Mouse (Mus musculus): ENCODE data around the gene Ifna11. TPM values are rescaled to one million over a fixed set of nuclear protein-coding genes. Genes with fewer than 3 reads are reported as not detected.
"Not testable (repeated sequence)": the region's sequence is repeated elsewhere in the genome, so short reads cannot be mapped to it uniquely, and the experiment has no call there.

The Ifna11 gene
- not detected in 2 replicates for polyA plus RNA-seq (2014; fragmentation: Nextera tagmentation; extraction: Ambion mirVana)

DNA sequence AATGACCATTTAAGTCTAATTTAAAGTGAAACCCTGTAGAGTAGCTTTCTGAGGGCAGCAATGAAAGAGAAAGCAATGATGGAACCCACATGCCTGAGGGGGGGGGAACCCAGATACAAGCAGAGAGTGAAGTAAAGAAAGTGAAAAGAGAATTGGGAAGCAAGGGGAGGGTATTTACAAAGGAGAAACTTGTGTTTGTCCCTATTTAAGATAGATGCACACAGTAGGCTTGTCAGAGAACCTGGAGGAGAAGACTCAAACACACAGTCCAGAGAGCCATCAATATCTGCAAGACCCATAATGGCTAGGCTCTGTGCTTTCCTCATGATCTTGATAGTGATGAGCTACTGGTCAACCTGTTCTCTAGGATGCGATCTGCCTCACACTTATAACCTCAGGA is at the start of gene Ifna11:
Gene Ifna11, plus strand, starts transcription at position 301 of the 400 bp plus-strand sequence.
- WGBS: 71% methylated on average over 1 of the region's 1 CpGs
- H3K36me3 ChIP-seq (ENCODE audit: control insufficient read depth, insufficient read depth, low read length): no peaks in the 10 kb centered on the region
- no peaks in the 10 kb centered on the region for H3K9me3 ChIP-seq (ENCODE audit: control insufficient read depth, low read length)
- H3K4me2 ChIP-seq (ENCODE audit: low read depth, low read length): no peak within 1 kb of the TSS
- no peak within 1 kb of the TSS for H3K4me3 ChIP-seq (ENCODE audit: low read depth, low read length)
- H3K27ac ChIP-seq (replicated peaks; ENCODE audit: low read depth, low read length): no peak within 1 kb of the TSS
- no peak for DNase-seq (ENCODE audit: low spot score)
- no peak for ATAC-seq (ENCODE audit: low read depth)
- no peaks in the 10 kb centered on the region for H3K27me3 ChIP-seq (replicated peaks; ENCODE audit: control insufficient read depth, insufficient read depth, low read length)
- H3K4me1 ChIP-seq (ENCODE audit: control insufficient read depth, insufficient read depth, low read length): no peaks in the 10 kb centered on the region
- H3K9ac ChIP-seq (ENCODE audit: low read depth, low read length): no peak within 1 kb of the TSS

DNA sequence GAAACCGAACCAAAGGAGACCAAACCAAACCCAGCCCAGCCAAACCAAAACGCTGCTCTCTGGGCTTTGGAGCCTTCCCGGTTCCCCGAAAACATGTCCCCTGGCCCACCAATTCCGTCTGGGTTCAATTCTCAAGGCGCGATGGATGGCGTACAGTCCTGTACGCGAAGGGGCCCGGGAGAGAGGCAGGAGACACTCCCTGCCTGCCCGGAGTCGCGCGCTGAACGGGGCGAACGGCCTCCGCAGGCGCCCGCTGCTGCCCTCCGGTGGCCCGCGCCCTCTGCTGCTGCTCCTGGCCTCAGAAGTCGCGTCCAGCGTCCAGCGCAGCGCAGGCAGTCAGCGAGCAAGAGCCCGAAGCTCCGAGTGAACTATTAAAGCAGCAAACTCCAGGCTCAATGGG is 46.2 kb upstream of the Ifna11 start, which contains the start of gene Gm13290:
Gene Gm13290, plus strand, starts transcription at position 301 of the 400 bp plus-strand sequence.
- WGBS: no CpG with 5 or more reads among the region's 32 CpGs
- DNase-seq (ENCODE audit: low spot score); H3K4me2 ChIP-seq (ENCODE audit: low read depth, low read length); H3K36me3 ChIP-seq (ENCODE audit: control insufficient read depth, insufficient read depth, low read length); H3K4me1 ChIP-seq (ENCODE audit: control insufficient read depth, insufficient read depth, low read length); H3K4me3 ChIP-seq (ENCODE audit: low read depth, low read length); H3K27ac ChIP-seq (replicated peaks; ENCODE audit: low read depth, low read length); ATAC-seq (ENCODE audit: low read depth); H3K27me3 ChIP-seq (replicated peaks; ENCODE audit: control insufficient read depth, insufficient read depth, low read length); H3K9ac ChIP-seq (ENCODE audit: low read depth, low read length); H3K9me3 ChIP-seq (ENCODE audit: control insufficient read depth, low read length): not testable (repeated sequence)

DNA sequence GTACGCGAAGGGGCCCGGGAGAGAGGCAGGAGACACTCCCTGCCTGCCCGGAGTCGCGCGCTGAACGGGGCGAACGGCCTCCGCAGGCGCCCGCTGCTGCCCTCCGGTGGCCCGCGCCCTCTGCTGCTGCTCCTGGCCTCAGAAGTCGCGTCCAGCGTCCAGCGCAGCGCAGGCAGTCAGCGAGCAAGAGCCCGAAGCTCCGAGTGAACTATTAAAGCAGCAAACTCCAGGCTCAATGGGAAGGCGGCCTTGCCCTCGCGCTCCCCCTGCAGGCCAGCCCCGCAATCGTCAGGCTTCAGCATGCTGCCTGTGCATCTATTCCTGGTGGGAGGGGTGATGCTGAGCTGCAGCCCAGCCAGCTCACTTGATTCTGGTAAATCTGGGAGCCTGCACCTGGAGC is 43.1 kb upstream of the Ifna11 start, which contains the start of gene Gm13289:
Gene Gm13289, plus strand, starts transcription at position 301 of the 400 bp plus-strand sequence.
- H3K9ac ChIP-seq (ENCODE audit: low read depth, low read length); H3K4me2 ChIP-seq (ENCODE audit: low read depth, low read length); H3K4me1 ChIP-seq (ENCODE audit: control insufficient read depth, insufficient read depth, low read length); H3K27ac ChIP-seq (replicated peaks; ENCODE audit: low read depth, low read length); H3K4me3 ChIP-seq (ENCODE audit: low read depth, low read length); H3K9me3 ChIP-seq (ENCODE audit: control insufficient read depth, low read length); H3K27me3 ChIP-seq (replicated peaks; ENCODE audit: control insufficient read depth, insufficient read depth, low read length); DNase-seq (ENCODE audit: low spot score); H3K36me3 ChIP-seq (ENCODE audit: control insufficient read depth, insufficient read depth, low read length); ATAC-seq (ENCODE audit: low read depth): not testable (repeated sequence)
- no CpG with 5 or more reads among the region's 29 CpGs for WGBS

DNA sequence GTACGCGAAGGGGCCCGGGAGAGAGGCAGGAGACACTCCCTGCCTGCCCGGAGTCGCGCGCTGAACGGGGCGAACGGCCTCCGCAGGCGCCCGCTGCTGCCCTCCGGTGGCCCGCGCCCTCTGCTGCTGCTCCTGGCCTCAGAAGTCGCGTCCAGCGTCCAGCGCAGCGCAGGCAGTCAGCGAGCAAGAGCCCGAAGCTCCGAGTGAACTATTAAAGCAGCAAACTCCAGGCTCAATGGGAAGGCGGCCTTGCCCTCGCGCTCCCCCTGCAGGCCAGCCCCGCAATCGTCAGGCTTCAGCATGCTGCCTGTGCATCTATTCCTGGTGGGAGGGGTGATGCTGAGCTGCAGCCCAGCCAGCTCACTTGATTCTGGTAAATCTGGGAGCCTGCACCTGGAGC is 40.2 kb upstream of the Ifna11 start, which contains the start of gene Gm13272:
Gene Gm13272, plus strand, starts transcription at position 301 of the 400 bp plus-strand sequence.
- not testable (repeated sequence) for H3K4me3 ChIP-seq (ENCODE audit: low read depth, low read length); H3K27me3 ChIP-seq (replicated peaks; ENCODE audit: control insufficient read depth, insufficient read depth, low read length); H3K4me2 ChIP-seq (ENCODE audit: low read depth, low read length); ATAC-seq (ENCODE audit: low read depth); H3K4me1 ChIP-seq (ENCODE audit: control insufficient read depth, insufficient read depth, low read length); H3K9me3 ChIP-seq (ENCODE audit: control insufficient read depth, low read length); H3K27ac ChIP-seq (replicated peaks; ENCODE audit: low read depth, low read length); H3K9ac ChIP-seq (ENCODE audit: low read depth, low read length); H3K36me3 ChIP-seq (ENCODE audit: control insufficient read depth, insufficient read depth, low read length); DNase-seq (ENCODE audit: low spot score)
- no CpG with 5 or more reads among the region's 29 CpGs for WGBS

DNA sequence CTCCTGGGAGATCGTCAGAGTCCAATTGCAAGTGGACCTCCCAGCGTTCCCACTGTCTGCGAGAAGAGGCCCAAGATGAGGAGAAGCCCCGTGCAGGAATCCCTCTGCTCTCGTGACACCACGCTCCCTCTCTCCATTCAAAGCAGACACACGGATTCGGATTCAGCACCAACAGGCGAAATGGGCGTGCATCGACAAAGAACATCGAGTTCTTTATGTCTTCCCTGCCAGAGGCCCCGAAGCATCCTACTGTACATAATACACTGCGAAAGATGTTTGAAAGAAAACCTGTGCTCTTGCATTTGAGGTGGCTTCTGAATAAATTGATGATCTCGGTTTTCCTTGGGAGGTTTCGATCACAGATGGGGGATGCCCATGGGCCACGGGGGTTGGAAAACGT is 39.4 kb upstream of the Ifna11 start:
- not testable (repeated sequence) for DNase-seq (ENCODE audit: low spot score); H3K36me3 ChIP-seq (ENCODE audit: control insufficient read depth, insufficient read depth, low read length); H3K9me3 ChIP-seq (ENCODE audit: control insufficient read depth, low read length); H3K9ac ChIP-seq (ENCODE audit: low read depth, low read length); H3K27me3 ChIP-seq (replicated peaks; ENCODE audit: control insufficient read depth, insufficient read depth, low read length); H3K4me2 ChIP-seq (ENCODE audit: low read depth, low read length); H3K4me1 ChIP-seq (ENCODE audit: control insufficient read depth, insufficient read depth, low read length); ATAC-seq (ENCODE audit: low read depth); H3K27ac ChIP-seq (replicated peaks; ENCODE audit: low read depth, low read length); H3K4me3 ChIP-seq (ENCODE audit: low read depth, low read length)
- 47% methylated on average over 10 of the region's 18 CpGs for WGBS

DNA sequence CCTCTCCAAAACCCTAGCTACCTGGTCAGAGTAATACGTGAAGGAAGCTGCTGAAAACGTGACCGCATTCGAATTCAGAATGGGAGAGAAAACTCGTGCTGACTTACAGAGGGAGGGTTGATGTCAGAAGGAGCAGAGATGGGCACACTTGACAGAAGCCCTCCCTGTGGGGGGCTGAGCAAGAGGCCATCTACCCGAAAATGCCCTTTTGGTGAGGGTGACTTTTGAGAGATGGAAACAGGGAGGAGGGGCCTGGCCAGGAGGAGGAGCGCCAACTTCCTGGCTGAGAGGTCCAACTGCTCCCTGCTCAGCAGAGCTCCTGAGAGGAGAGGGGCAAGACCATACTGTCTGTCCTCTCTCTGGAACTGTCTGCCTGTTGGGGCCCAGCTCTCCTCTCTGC is 37.9 kb upstream of the Ifna11 start, which contains the start of gene Ifnz:
Gene Ifnz, plus strand, starts transcription at position 301 of the 400 bp plus-strand sequence.
- 30% methylated on average over 4 of the region's 7 CpGs for WGBS
- peak within 1 kb of the TSS; percentile 36; the same call in 1 of the 2 replicates for H3K4me2 ChIP-seq (ENCODE audit: low read depth, low read length)
- H3K4me3 ChIP-seq (ENCODE audit: low read depth, low read length): peak within 1 kb of the TSS; percentile 20; the same call in 1 of the 2 replicates
- H3K9ac ChIP-seq (ENCODE audit: low read depth, low read length); DNase-seq (ENCODE audit: low spot score); H3K4me1 ChIP-seq (ENCODE audit: control insufficient read depth, insufficient read depth, low read length); ATAC-seq (ENCODE audit: low read depth); H3K36me3 ChIP-seq (ENCODE audit: control insufficient read depth, insufficient read depth, low read length); H3K9me3 ChIP-seq (ENCODE audit: control insufficient read depth, low read length); H3K27ac ChIP-seq (replicated peaks; ENCODE audit: low read depth, low read length); H3K27me3 ChIP-seq (replicated peaks; ENCODE audit: control insufficient read depth, insufficient read depth, low read length): not testable (repeated sequence)

DNA sequence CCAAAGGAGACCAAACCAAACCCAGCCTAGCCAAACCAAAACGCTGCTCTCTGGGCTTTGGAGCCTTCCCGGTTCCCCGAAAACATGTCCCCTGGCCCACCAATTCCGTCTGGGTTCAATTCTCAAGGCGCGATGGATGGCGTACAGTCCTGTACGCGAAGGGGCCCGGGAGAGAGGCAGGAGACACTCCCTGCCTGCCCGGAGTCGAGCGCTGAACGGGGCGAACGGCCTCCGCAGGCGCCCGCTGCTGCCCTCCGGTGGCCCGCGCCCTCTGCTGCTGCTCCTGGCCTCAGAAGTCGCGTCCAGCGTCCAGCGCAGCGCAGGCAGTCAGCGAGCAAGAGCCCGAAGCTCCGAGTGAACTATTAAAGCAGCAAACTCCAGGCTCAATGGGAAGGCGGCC is 37.4 kb upstream of the Ifna11 start:
- H3K4me3 ChIP-seq (ENCODE audit: low read depth, low read length): peak overlapping the region; percentile 20; the same call in 1 of the 2 replicates

DNA sequence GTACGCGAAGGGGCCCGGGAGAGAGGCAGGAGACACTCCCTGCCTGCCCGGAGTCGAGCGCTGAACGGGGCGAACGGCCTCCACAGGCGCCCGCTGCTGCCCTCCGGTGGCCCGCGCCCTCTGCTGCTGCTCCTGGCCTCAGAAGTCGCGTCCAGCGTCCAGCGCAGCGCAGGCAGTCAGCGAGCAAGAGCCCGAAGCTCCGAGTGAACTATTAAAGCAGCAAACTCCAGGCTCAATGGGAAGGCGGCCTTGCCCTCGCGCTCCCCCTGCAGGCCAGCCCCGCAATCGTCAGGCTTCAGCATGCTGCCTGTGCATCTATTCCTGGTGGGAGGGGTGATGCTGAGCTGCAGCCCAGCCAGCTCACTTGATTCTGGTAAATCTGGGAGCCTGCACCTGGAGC is 34.4 kb upstream of the Ifna11 start, which contains the start of gene Gm13276:
Gene Gm13276, plus strand, starts transcription at position 301 of the 400 bp plus-strand sequence.
- H3K9me3 ChIP-seq (ENCODE audit: control insufficient read depth, low read length); H3K4me3 ChIP-seq (ENCODE audit: low read depth, low read length); H3K36me3 ChIP-seq (ENCODE audit: control insufficient read depth, insufficient read depth, low read length); DNase-seq (ENCODE audit: low spot score); H3K4me1 ChIP-seq (ENCODE audit: control insufficient read depth, insufficient read depth, low read length); H3K9ac ChIP-seq (ENCODE audit: low read depth, low read length); ATAC-seq (ENCODE audit: low read depth); H3K27me3 ChIP-seq (replicated peaks; ENCODE audit: control insufficient read depth, insufficient read depth, low read length); H3K4me2 ChIP-seq (ENCODE audit: low read depth, low read length); H3K27ac ChIP-seq (replicated peaks; ENCODE audit: low read depth, low read length): not testable (repeated sequence)
- no CpG with 5 or more reads among the region's 27 CpGs for WGBS

More for the DNA sequence above, 37.4 kb upstream of the Ifna11 start:
- not testable (repeated sequence) for DNase-seq (ENCODE audit: low spot score); H3K9me3 ChIP-seq (ENCODE audit: control insufficient read depth, low read length); H3K4me1 ChIP-seq (ENCODE audit: control insufficient read depth, insufficient read depth, low read length); H3K36me3 ChIP-seq (ENCODE audit: control insufficient read depth, insufficient read depth, low read length); H3K9ac ChIP-seq (ENCODE audit: low read depth, low read length); H3K27ac ChIP-seq (replicated peaks; ENCODE audit: low read depth, low read length); ATAC-seq (ENCODE audit: low read depth); H3K27me3 ChIP-seq (replicated peaks; ENCODE audit: control insufficient read depth, insufficient read depth, low read length)
- peak overlapping the region; percentile 36; the same call in 1 of the 2 replicates for H3K4me2 ChIP-seq (ENCODE audit: low read depth, low read length)
- WGBS: no CpG with 5 or more reads among the region's 31 CpGs

DNA sequence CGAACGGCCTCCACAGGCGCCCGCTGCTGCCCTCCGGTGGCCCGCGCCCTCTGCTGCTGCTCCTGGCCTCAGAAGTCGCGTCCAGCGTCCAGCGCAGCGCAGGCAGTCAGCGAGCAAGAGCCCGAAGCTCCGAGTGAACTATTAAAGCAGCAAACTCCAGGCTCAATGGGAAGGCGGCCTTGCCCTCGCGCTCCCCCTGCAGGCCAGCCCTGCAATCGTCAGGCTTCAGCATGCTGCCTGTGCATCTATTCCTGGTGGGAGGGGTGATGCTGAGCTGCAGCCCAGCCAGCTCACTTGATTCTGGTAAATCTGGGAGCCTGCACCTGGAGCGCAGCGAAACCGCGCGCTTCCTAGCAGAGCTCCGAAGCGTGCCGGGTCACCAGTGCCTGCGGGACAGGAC is 31.4 kb upstream of the Ifna11 start, which contains the start of gene Gm13277:
Gene Gm13277, plus strand, starts transcription at position 231 of the 400 bp plus-strand sequence.
- not testable (repeated sequence) for H3K27me3 ChIP-seq (replicated peaks; ENCODE audit: control insufficient read depth, insufficient read depth, low read length); H3K4me3 ChIP-seq (ENCODE audit: low read depth, low read length); DNase-seq (ENCODE audit: low spot score); H3K4me1 ChIP-seq (ENCODE audit: control insufficient read depth, insufficient read depth, low read length); H3K9me3 ChIP-seq (ENCODE audit: control insufficient read depth, low read length); H3K9ac ChIP-seq (ENCODE audit: low read depth, low read length); H3K36me3 ChIP-seq (ENCODE audit: control insufficient read depth, insufficient read depth, low read length); H3K4me2 ChIP-seq (ENCODE audit: low read depth, low read length); H3K27ac ChIP-seq (replicated peaks; ENCODE audit: low read depth, low read length); ATAC-seq (ENCODE audit: low read depth)
- WGBS: no CpG with 5 or more reads among the region's 28 CpGs

Data from embryonic facial prominence, embryonic 14.5 days (tissue).